Mouse (Mus musculus): ENCODE results near the gene Sel1l. TPM values are rescaled to one million over a fixed set of nuclear protein-coding genes. Genes with fewer than 3 reads are reported as not detected.

The Sel1l gene
- polyA plus RNA-seq, 1 experiment from 2014 or later: 89.3 TPM

- Histone ChIP-seq H3K4me2 (replicated peaks; ENCODE audit: low read depth, low read length) (no peak overlapping the region), H3K36me3 (ENCODE audit: control insufficient read depth, insufficient read depth, low read length) (no peaks in the 10 kb centered on the region), H3K4me3 (ENCODE audit: low read length) (no peak overlapping the region), H3K4me1 (ENCODE audit: control insufficient read depth, insufficient read depth, low read length) (no peaks in the 10 kb centered on the region), H3K9ac (ENCODE audit: low read depth, low read length) (no peak overlapping the region), H3K27me3 (ENCODE audit: control insufficient read depth, insufficient read depth, low read length) (no peaks in the 10 kb centered on the region), H3K9me3 (ENCODE audit: control insufficient read depth, low read length) (no peaks in the 10 kb centered on the region), H3K27ac (ENCODE audit: low read depth, low read length) (no peak overlapping the region)
- no peak for ATAC-seq (ENCODE audit: low FRiP score, low TSS enrichment)
- 85% methylated on average over 13 of the region's 13 CpGs for WGBS
Measured at GRCm38 (mm10) chr12:91757854-91758562, 90.9 kb downstream of the Sel1l start.

DNA sequence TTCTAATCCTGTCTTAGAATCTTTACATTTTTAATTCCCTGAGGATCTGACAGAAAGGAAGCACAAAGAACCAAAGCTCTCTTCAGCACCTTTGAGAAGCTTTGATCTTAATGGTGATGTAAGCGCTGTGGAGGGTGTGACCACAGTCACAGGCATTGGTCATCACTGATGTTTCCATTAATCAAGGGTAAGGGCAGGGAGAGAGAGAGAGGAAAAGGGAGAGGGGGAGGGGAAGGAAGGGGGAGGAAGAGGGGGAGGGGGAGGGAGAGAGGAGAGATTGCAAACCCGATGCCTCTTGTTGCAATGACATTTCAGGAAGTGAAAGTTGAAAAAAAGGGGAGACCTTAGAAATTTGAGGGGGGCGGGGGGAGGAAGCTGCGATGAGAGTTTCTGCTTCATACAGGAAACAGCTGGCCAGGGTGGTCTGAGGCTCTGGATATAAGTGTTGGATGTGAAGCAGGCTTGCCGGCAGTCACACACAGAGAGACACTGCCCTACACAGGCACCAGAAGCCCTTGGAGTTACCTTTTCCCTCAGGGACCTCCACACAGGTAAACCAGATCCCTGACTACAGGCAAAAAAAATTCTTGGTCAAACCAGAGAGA, 92.3 kb downstream of the Sel1l start:
- H3K36me3 ChIP-seq (ENCODE audit: control insufficient read depth, insufficient read depth, low read length): no peaks in the 10 kb centered on the region
- no peak overlapping the region for H3K4me3 ChIP-seq (ENCODE audit: low read length)
- no peak overlapping the region for H3K9ac ChIP-seq (ENCODE audit: low read depth, low read length)
- 25% methylated on average over 5 of the region's 5 CpGs for WGBS
- no peaks in the 10 kb centered on the region for H3K4me1 ChIP-seq (ENCODE audit: control insufficient read depth, insufficient read depth, low read length)
- ATAC-seq (ENCODE audit: low FRiP score, low TSS enrichment): peak; percentile 56; the same call in 1 of the 2 replicates
- H3K27me3 ChIP-seq (ENCODE audit: control insufficient read depth, insufficient read depth, low read length): no peaks in the 10 kb centered on the region
- H3K4me2 ChIP-seq (replicated peaks; ENCODE audit: low read depth, low read length): no peak overlapping the region
- no peaks in the 10 kb centered on the region for H3K9me3 ChIP-seq (ENCODE audit: control insufficient read depth, low read length)
- H3K27ac ChIP-seq (ENCODE audit: low read depth, low read length): no peak overlapping the region

Small RNAs within 50 kb of the gene (microRNA-seq; reads per million reads assigned to microRNA genes)
- not detected for gene Gm22015

Other genes with a start within 250 kb of the Sel1l start
- gene Ston2, start 60.8 kb downstream of the Sel1l start, polyA plus RNA-seq (2014; fragmentation: Nextera tagmentation; extraction: Ambion mirVana): 7.8 and 13.4 TPM in 2 replicates

Measured in kidney, embryonic 14.5 days (tissue).